Mouse (Mus musculus) ovary, adult 2 months (tissue): ENCODE data around the gene Brinp3. TPM values are rescaled to one million over a fixed set of nuclear protein-coding genes. Genes with fewer than 3 reads are reported as not detected.

ENCODE experiments used
- polyA plus RNA-seq: library from polyadenylated mRNA; depleted of rRNA; stranded (reverse); fragments of >200 nt; gene quantifications from 2 replicates; pipeline ENCODE4 v1.2.3, GENCODE M21; 2012; rRNA removed

The Brinp3 gene
- polyA plus RNA-seq: 0.17 and 0.73 TPM in 2 replicates

DNA sequence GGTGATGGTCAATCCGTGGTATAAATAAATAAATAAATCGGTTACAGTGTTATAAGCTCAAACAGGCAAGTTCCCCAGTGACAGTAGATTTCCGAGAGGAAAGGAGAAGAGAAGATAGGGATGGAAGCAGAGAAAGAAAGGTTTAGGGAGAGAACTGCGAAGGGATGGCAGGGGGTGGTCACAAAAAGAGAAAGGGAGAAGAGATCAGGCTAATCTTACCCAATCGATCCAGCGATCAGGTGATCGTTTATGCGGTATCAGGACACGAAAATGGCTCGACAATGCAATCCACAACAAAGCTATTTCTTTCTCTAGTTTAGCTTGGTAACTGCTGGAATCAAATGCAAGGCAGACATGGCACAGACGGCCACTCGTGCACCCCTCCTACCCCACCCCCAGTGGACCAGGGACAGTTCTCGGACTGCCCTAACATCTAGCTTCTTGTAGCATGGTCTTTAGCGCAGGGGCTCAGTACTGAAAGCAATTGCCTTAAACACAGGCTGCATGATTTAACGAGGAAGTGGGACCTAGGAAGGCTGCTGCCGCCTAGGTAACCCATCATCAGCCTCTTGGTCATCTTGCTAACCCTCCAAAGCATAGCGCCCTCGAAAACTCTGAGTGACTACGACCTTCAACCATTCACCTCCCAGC, at the start of gene Brinp3:
TSS of gene Brinp3 (plus strand) at position 80 of the 651 bp plus-strand sequence.

